Mouse (Mus musculus): Measurements from ENCODE around the gene Cdh18.
"Not testable (repeated sequence)": the region's sequence is repeated elsewhere in the genome, so short reads cannot be mapped to it uniquely, and the experiment has no call there.

The Cdh18 gene

GRCm38 (mm10) chr15:22548711-22549271, at the start of gene Cdh18:
Cdh18 (plus strand) TSS chr15:22549022.
- DNase-seq, result no peak

- no peak for DNase-seq
Observed at GRCm38 (mm10) chr15:22511271-22511670, 37.6 kb upstream of the Cdh18 start.

- no peak for DNase-seq
Observed at GRCm38 (mm10) chr15:22535828-22536227, 13.0 kb upstream of the Cdh18 start.

- DNase-seq, result no peak
Observed at GRCm38 (mm10) chr15:22577974-22578616, 29.3 kb downstream of the Cdh18 start.

GRCm38 (mm10) chr15:22578617-22578990, 29.8 kb downstream of the Cdh18 start:
- no peak for DNase-seq

- peak; percentile 91 for DNase-seq
Observed at GRCm38 (mm10) chr15:22584667-22585066, 35.8 kb downstream of the Cdh18 start.

GRCm38 (mm10) chr15:22716376-22716775, 167.6 kb downstream of the Cdh18 start:
- DNase-seq, result peak; percentile 56

GRCm38 (mm10) chr15:22717681-22718080, 168.9 kb downstream of the Cdh18 start:
- DNase-seq, result peak; percentile 78

- DNase-seq, result peak; percentile 86
Observed at GRCm38 (mm10) chr15:22726574-22726973, 177.8 kb downstream of the Cdh18 start.

GRCm38 (mm10) chr15:22733039-22733438, 184.2 kb downstream of the Cdh18 start:
- DNase-seq, result no peak

- no peak for DNase-seq
Observed at GRCm38 (mm10) chr15:22736165-22736564, 187.3 kb downstream of the Cdh18 start.

- not testable (repeated sequence) for DNase-seq
Observed at GRCm38 (mm10) chr15:22761257-22761656, 212.4 kb downstream of the Cdh18 start.

- not testable (repeated sequence) for DNase-seq
Observed at GRCm38 (mm10) chr15:22766591-22766990, 217.8 kb downstream of the Cdh18 start.

- no peak for DNase-seq
Observed at GRCm38 (mm10) chr15:22776346-22776745, 227.5 kb downstream of the Cdh18 start.

- DNase-seq, result no peak
Observed at GRCm38 (mm10) chr15:22789696-22790095, 240.9 kb downstream of the Cdh18 start.

- DNase-seq, result no peak
Observed at GRCm38 (mm10) chr15:22791791-22792190, 243.0 kb downstream of the Cdh18 start.

GRCm38 (mm10) chr15:22833127-22833526, 284.3 kb downstream of the Cdh18 start:
- peak; percentile 31 for DNase-seq

GRCm38 (mm10) chr15:22837173-22837572, 288.4 kb downstream of the Cdh18 start:
- no peak for DNase-seq

- no peak for DNase-seq
Observed at GRCm38 (mm10) chr15:22857704-22858103, 308.9 kb downstream of the Cdh18 start.

- DNase-seq, result no peak
Observed at GRCm38 (mm10) chr15:22870679-22871078, 321.9 kb downstream of the Cdh18 start.

- no peak for DNase-seq
Observed at GRCm38 (mm10) chr15:22897724-22898123, 348.9 kb downstream of the Cdh18 start.

- no peak for DNase-seq
Observed at GRCm38 (mm10) chr15:22898208-22898607, 349.4 kb downstream of the Cdh18 start.

GRCm38 (mm10) chr15:22914444-22914843, 365.6 kb downstream of the Cdh18 start:
- peak; percentile 87 for DNase-seq

- no peak for DNase-seq
Observed at GRCm38 (mm10) chr15:22934293-22934692, 385.5 kb downstream of the Cdh18 start.

GRCm38 (mm10) chr15:22947234-22947633, 398.4 kb downstream of the Cdh18 start:
- DNase-seq, result no peak
